Mouse (Mus musculus) thymus, postnatal 14 days (tissue): ENCODE measurements around the gene Dnah10.

Experiments used
- DNase-seq: peaks from one replicate; pipeline ENCODE4 v3.0.0; 2021

The Dnah10 gene

GRCm38 (mm10) chr5:124873890-124874601 lies 149.2 kb downstream of the Dnah10 start:
- DNase-seq: no peak

- no peak for DNase-seq
Measured at GRCm38 (mm10) chr5:124879251-124879650, 154.4 kb downstream of the Dnah10 start.

GRCm38 (mm10) chr5:124879801-124880200 lies 154.9 kb downstream of the Dnah10 start:
- DNase-seq: no peak

- DNase-seq: no peak
Measured at GRCm38 (mm10) chr5:124883877-124884276, 159.0 kb downstream of the Dnah10 start.
